Mouse (Mus musculus) embryonic facial prominence, embryonic 13.5 days (tissue): ENCODE results near the gene Vps54. TPM values are rescaled to one million over a fixed set of nuclear protein-coding genes. Genes with fewer than 3 reads are reported as not detected.

Source experiments
- ATAC-seq: fragments of 200-750 bp; cut with Nextera tagmentation; 2 replicates; pipeline ENCODE4 v1.8.0; 2017; ENCODE audit warnings: low read depth; ENCODE audit not compliant: insufficient number of reproducible peaks, insufficient read depth, low FRiP score, low TSS enrichment
- H3K27ac ChIP-seq: fragments of 300-500 bp; sonication (generic); 2 replicates; pipeline ENCODE4 v1.5.1; 2015; ENCODE audit warnings: moderate library complexity, mild to moderate bottlenecking, inconsistent platforms
- H3K27me3 ChIP-seq: fragments of 300-500 bp; sonication (generic); 2 replicates; pipeline ENCODE4 v1.6.1; 2015; ENCODE audit warnings: mild to moderate bottlenecking, inconsistent platforms
- H3K36me3 ChIP-seq: fragments of 300-500 bp; sonication (generic); 2 replicates; pipeline ENCODE4 v1.6.1; 2015; ENCODE audit warnings: mild to moderate bottlenecking, inconsistent platforms
- H3K4me1 ChIP-seq: fragments of 300-500 bp; sonication (generic); 2 replicates; pipeline ENCODE4 v1.6.1; 2015; ENCODE audit warnings: inconsistent platforms
- H3K4me2 ChIP-seq: fragments of 300-500 bp; sonication (generic); 2 replicates; pipeline ENCODE4 v1.6.1; 2015; ENCODE audit warnings: moderate library complexity, mild to moderate bottlenecking, inconsistent platforms
- H3K4me3 ChIP-seq: fragments of 300-500 bp; sonication (generic); 2 replicates; pipeline ENCODE4 v1.5.1; 2015; ENCODE audit warnings: mild to moderate bottlenecking, inconsistent platforms
- H3K9ac ChIP-seq: fragments of 300-500 bp; sonication (generic); 2 replicates; pipeline ENCODE4 v1.6.1; 2015; ENCODE audit warnings: mild to moderate bottlenecking, inconsistent platforms
- H3K9me3 ChIP-seq: fragments of 300-500 bp; sonication (generic); 2 replicates; pipeline ENCODE4 v1.6.1; 2016; ENCODE audit warnings: inconsistent platforms
- WGBS: fragments of 180-500 bp; shearing (Covaris S2); methylation state at CpG from one replicate; pipeline ENCODE4 v1.1.7; 2015; ENCODE audit warnings: mixed read lengths; 5-methylcytosine and 5-hydroxymethylcytosine counted together
- polyA plus RNA-seq: library from polyadenylated mRNA; unstranded; fragments of >200 nt; fragmentation: Nextera tagmentation; extraction: Ambion mirVana; gene quantifications from 2 replicates; pipeline ENCODE4 v1.2.1, GENCODE M21; 2015

The Vps54 gene
- polyA plus RNA-seq, 1 experiment from 2014 or later = 13.7 TPM

- no peaks in the 10 kb centered on the region for H3K4me1 ChIP-seq
- ATAC-seq = no peak
- H3K27me3 ChIP-seq = no peaks in the 10 kb centered on the region
- no peak overlapping the region for H3K4me2 ChIP-seq
- no peak overlapping the region for H3K27ac ChIP-seq
- H3K9ac ChIP-seq = no peak overlapping the region
- no peak overlapping the region for H3K4me3 ChIP-seq
- H3K36me3 ChIP-seq = peaks cover 35% of the 10 kb centered on the region
- 87% methylated on average over 9 of the region's 9 CpGs for WGBS
- H3K9me3 ChIP-seq = no peaks in the 10 kb centered on the region
Measured at GRCm38 (mm10) chr11:21313922-21314657, 75.0 kb downstream of the Vps54 start.

DNA sequence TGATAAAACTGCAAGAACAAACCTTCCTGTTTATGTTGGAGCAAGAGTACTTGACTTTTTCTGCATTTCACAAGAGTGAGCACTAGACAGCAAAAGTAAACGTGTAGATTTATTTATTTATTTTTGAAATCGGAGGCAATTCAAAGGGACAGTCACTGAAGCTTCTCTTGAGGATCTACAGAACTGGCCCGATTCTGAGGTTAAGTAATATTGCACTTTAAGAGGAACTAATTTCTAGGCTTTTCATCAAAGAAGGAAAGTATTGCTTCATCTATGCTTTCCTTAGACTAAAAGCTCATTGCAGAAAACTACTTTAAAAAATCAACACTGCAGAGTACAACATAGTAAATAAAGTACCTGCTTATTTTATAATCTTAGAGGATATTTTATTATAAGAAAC lies 82.5 kb downstream of the Vps54 start:
- H3K36me3 ChIP-seq = peaks cover 40% of the 10 kb centered on the region
- H3K9me3 ChIP-seq = no peaks in the 10 kb centered on the region
- H3K4me3 ChIP-seq = no peak overlapping the region
- no peaks in the 10 kb centered on the region for H3K27me3 ChIP-seq
- H3K4me1 ChIP-seq = 0 out of 2 replicates have a peak, but pooled peaks cover 2% of the 10 kb centered on the region
- WGBS = 75% methylated on average over 3 of the region's 3 CpGs
- no peak overlapping the region for H3K27ac ChIP-seq
- no peak overlapping the region for H3K4me2 ChIP-seq
- no peak for ATAC-seq
- H3K9ac ChIP-seq = no peak overlapping the region

DNA sequence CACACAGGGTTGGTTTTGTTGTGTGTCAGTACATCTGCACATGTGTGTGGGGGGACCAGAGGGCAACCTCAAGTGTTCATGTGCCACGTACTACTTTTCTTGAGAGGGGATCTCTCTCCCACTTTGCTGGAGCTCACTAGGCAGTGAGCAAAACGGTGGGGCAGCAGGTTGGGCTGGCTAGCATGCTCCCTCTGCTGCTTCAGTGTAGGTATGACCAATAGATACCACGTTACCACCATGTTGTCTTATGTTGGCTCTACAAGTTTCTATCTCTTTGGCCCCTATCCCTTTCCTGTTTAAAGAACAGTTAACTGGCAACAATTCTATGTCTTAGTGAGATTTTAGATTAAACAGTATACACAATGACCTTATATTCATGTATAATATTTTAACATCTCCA lies 83.3 kb downstream of the Vps54 start:
- WGBS = 82% methylated on average over 3 of the region's 3 CpGs
- no peak for ATAC-seq
- peaks cover 44% of the 10 kb centered on the region for H3K36me3 ChIP-seq

DNA sequence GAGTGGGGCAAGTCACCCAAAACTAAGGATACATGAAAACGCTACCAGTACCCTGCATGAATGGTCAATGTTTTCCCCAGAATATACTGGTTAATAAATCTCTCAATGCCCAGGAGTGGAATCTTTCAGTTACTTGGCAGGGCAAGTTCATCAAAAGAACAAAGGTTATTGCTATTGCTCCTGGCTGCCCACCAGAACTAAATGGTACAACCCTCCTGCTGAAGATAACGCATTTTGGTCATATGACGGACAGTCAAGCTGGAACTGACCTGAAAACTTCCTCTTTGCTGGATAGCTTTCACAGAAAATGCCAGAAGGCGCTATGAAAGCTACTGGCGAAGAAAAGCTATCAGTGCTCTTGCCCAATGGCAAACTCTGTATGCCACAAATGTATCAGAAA lies 86.7 kb downstream of the Vps54 start:
- Histone ChIP-seq H3K36me3 (peaks cover 69% of the 10 kb centered on the region), H3K9ac (no peak overlapping the region), H3K4me1 (no peaks in the 10 kb centered on the region), H3K4me2 (no peak overlapping the region), H3K27ac (no peak overlapping the region), H3K9me3 (no peaks in the 10 kb centered on the region), H3K27me3 (no peaks in the 10 kb centered on the region), H3K4me3 (no peak overlapping the region)
- no peak for ATAC-seq
- 92% methylated on average over 5 of the region's 5 CpGs for WGBS

More for the DNA sequence above, 83.3 kb downstream of the Vps54 start:
- Histone ChIP-seq H3K4me2 (no peak overlapping the region), H3K9me3 (no peaks in the 10 kb centered on the region), H3K27ac (no peak overlapping the region), H3K4me1 (0 out of 2 replicates have a peak, but pooled peaks cover 2% of the 10 kb centered on the region), H3K4me3 (no peak overlapping the region), H3K27me3 (no peaks in the 10 kb centered on the region), H3K9ac (no peak overlapping the region)

DNA sequence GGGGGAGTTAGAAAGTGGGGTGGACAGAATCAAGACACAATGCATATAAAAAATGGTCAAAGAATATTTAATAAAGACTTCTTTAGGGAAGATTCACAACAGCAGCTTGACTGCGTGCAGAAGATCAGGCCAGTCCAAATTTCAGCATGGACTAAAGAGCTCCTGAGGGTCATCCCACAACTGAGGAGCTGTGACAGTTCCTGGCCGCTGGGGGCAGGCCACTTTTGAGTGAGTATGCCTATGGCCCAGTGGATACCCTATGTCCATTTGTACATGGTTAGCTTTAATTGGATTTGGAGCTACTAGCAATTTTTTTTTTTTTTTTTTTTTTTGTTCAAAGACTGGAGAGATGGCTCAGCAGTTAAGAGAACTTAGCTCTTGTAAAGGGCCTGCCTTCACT lies 87.7 kb downstream of the Vps54 start:
- H3K4me2 ChIP-seq = no peak overlapping the region
- peaks cover 73% of the 10 kb centered on the region for H3K36me3 ChIP-seq
- ATAC-seq = no peak
- no peak overlapping the region for H3K27ac ChIP-seq
- no peaks in the 10 kb centered on the region for H3K27me3 ChIP-seq
- H3K4me3 ChIP-seq = no peak overlapping the region
- H3K9ac ChIP-seq = no peak overlapping the region
- no peaks in the 10 kb centered on the region for H3K9me3 ChIP-seq
- no peaks in the 10 kb centered on the region for H3K4me1 ChIP-seq
- 69% methylated on average over 2 of the region's 2 CpGs for WGBS

- no peak overlapping the region for H3K27ac ChIP-seq
- no peaks in the 10 kb centered on the region for H3K27me3 ChIP-seq
- H3K9me3 ChIP-seq = no peaks in the 10 kb centered on the region
- no peak overlapping the region for H3K9ac ChIP-seq
- H3K4me2 ChIP-seq = no peak overlapping the region
- ATAC-seq = no peak
- H3K36me3 ChIP-seq = peaks cover 73% of the 10 kb centered on the region
- no peak overlapping the region for H3K4me3 ChIP-seq
- no peaks in the 10 kb centered on the region for H3K4me1 ChIP-seq
- 93% methylated on average over 5 of the region's 5 CpGs for WGBS
Measured at GRCm38 (mm10) chr11:21327486-21327885, 88.4 kb downstream of the Vps54 start.

GRCm38 (mm10) chr11:21328141-21328540 lies 89.1 kb downstream of the Vps54 start:
- WGBS = 88% methylated on average over 5 of the region's 5 CpGs
- Histone ChIP-seq H3K27me3 (no peaks in the 10 kb centered on the region), H3K36me3 (peaks cover 77% of the 10 kb centered on the region), H3K9me3 (no peaks in the 10 kb centered on the region), H3K4me3 (no peak overlapping the region), H3K4me2 (no peak overlapping the region), H3K4me1 (no peaks in the 10 kb centered on the region), H3K9ac (no peak overlapping the region), H3K27ac (no peak overlapping the region)
- no peak for ATAC-seq

DNA sequence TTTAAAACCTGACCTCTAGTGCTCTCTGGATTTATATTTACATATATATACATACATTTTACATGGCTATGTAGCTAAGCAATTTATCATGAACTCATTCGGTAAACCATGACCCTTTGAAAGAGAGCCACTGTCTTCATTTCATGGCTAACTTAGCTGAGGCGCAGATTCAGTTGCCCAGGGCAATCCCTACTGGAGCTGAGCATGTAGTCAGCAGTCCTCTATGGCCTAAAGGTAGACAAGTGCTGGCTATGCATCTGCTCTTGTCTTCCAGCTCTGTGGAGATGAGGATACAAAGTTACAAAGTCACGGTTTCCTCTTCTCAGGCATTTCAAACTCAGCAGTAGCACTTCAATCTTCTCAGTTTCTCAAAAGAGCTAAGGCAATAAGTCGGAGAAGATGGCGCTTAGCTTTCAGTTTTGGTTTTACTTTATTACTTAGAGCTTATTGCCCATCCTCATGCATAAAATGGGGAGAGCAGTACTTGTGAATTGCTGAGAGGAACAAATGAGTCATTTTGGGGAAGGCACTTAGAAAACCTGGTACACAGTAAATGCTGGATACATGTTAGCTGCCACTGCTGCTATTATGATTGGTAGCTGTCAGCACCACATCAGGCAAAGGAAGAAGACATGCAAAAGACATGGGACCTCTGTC lies 93.7 kb downstream of the Vps54 start:
- H3K27ac ChIP-seq = no peak overlapping the region
- no peaks in the 10 kb centered on the region for H3K9me3 ChIP-seq
- H3K36me3 ChIP-seq = peaks cover 52% of the 10 kb centered on the region
- H3K27me3 ChIP-seq = no peaks in the 10 kb centered on the region
- ATAC-seq = no peak
- H3K4me3 ChIP-seq = no peak overlapping the region
- WGBS = 94% methylated on average over 5 of the region's 5 CpGs
- H3K4me1 ChIP-seq = no peaks in the 10 kb centered on the region
- H3K9ac ChIP-seq = no peak overlapping the region
- H3K4me2 ChIP-seq = no peak overlapping the region

- Histone ChIP-seq H3K27me3 (no peaks in the 10 kb centered on the region), H3K4me2 (no peak overlapping the region), H3K4me1 (no peaks in the 10 kb centered on the region), H3K9ac (no peak overlapping the region), H3K27ac (no peak overlapping the region), H3K9me3 (no peaks in the 10 kb centered on the region), H3K36me3 (peaks cover 16% of the 10 kb centered on the region), H3K4me3 (no peak overlapping the region)
- ATAC-seq = no peak
- 82% methylated on average over 1 of the region's 1 CpGs for WGBS
Measured at GRCm38 (mm10) chr11:21337855-21338254, 98.8 kb downstream of the Vps54 start.

- no peak overlapping the region for H3K9ac ChIP-seq
Measured at GRCm38 (mm10) chr11:21339088-21339487, 100.0 kb downstream of the Vps54 start.

DNA sequence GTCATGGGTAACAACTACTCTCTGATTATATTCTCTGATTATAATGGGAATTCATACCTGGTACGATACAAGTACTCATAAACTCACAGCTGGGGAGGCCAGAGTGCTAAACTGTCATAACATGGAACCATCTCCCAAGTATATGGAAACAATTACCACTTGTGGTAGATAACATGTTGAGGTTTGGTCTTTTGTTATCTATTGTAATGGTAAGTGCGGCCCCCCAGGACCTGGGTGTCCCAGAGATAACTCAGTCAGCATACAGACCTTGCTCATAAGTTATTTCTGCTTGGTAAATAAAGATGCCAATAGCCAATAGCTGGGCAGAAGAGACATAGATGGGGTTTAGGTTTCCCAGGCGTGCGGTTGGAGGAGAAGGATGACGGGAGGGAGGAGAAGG lies 104.4 kb downstream of the Vps54 start:
- Histone ChIP-seq H3K27me3 (no peaks in the 10 kb centered on the region), H3K9ac (no peak overlapping the region), H3K4me2 (no peak overlapping the region), H3K27ac (no peak overlapping the region), H3K4me1 (no peaks in the 10 kb centered on the region), H3K9me3 (no peaks in the 10 kb centered on the region), H3K36me3 (peaks cover 44% of the 10 kb centered on the region), H3K4me3 (no peak overlapping the region)
- no peak for ATAC-seq
- WGBS = 96% methylated on average over 5 of the region's 5 CpGs

More at GRCm38 (mm10) chr11:21339088-21339487, 100.0 kb downstream of the Vps54 start:
- H3K27me3 ChIP-seq = no peaks in the 10 kb centered on the region
- no peak for ATAC-seq
- H3K4me1 ChIP-seq = no peaks in the 10 kb centered on the region
- H3K4me2 ChIP-seq = no peak overlapping the region
- H3K4me3 ChIP-seq = no peak overlapping the region
- H3K27ac ChIP-seq = no peak overlapping the region
- 85% methylated on average over 4 of the region's 4 CpGs for WGBS
- H3K36me3 ChIP-seq = peaks cover 18% of the 10 kb centered on the region
- H3K9me3 ChIP-seq = no peaks in the 10 kb centered on the region

DNA sequence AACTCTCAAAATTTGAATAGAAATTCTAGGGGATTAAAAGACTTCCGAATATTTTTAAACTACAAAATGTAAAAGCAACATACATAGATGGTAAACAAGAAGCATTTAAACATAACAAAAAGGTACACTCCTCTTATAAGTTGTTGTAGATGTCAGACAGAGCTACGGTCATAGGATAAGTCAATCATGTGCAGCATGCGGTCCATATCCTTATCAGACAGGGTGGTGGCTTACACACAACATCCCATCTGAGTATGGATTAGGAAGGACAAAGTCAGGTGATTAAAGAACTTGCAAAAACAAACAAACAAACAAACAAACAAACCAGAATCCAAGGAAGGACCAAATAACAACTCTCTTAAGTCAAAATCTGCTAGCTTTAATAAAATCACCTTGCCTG lies 106.9 kb downstream of the Vps54 start:
- ATAC-seq = no peak
- Histone ChIP-seq H3K27me3 (no peaks in the 10 kb centered on the region), H3K4me2 (no peak overlapping the region), H3K9ac (no peak overlapping the region), H3K9me3 (no peaks in the 10 kb centered on the region), H3K4me1 (no peaks in the 10 kb centered on the region), H3K27ac (no peak overlapping the region), H3K36me3 (peaks cover 53% of the 10 kb centered on the region), H3K4me3 (no peak overlapping the region)
- 93% methylated on average over 3 of the region's 3 CpGs for WGBS
